Mouse (Mus musculus) heart, adult 18-20 months (tissue): ENCODE data around the gene Crisp3. TPM values are rescaled to one million over a fixed set of nuclear protein-coding genes. Genes with fewer than 3 reads are reported as not detected.
"Not testable (repeated sequence)": the region's sequence is repeated elsewhere in the genome, so short reads cannot be mapped to it uniquely, and the experiment has no call there.

ENCODE experiments used
- DNase-seq, 2 experiments: peaks; one replicate each; pipeline ENCODE4 v3.0.0; 2021 to 2022; ENCODE audit warnings: mixed read lengths in 1 of 2
- long read RNA-seq, 2 experiments: library from polyadenylated mRNA; stranded (forward); transcript quantifications; one replicate each; pipeline ENCODE4 v2.0.0; 2021
- total RNA-seq, 2 experiments: library from RNA; stranded (reverse); gene quantifications; 2 replicates each; pipeline ENCODE4 v1.2.3; 2021

Gene Crisp3
- not detected for total RNA-seq
- long read RNA-seq, experiment 1 = 0 reads
- long read RNA-seq, experiment 2 = 0 reads

DNA sequence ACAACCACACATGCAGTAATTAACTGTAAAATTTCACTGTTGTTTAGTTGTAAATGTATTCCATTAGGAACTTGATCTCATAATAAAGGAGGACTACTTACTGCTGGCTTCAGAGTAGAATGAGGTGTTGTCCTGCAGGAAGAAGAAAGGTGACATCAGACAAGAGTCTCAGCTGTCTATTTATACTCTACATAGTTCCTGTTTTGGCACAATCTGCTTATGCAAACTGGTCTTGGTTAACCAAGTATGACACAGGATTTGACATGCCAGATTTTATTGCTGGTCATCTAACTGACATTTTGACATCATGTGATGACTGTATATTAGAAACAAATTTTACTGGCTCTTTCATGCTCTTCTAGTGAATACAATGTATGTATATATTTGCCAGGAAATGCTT is at the start of gene Crisp3:
Gene Crisp3, minus strand, starts transcription at position 154 of the 400 bp plus-strand sequence.
- DNase-seq = no peak

GRCm38 (mm10) chr17:40285435-40285834 is 43.3 kb upstream of the Crisp3 start:
- DNase-seq = no peak

DNA sequence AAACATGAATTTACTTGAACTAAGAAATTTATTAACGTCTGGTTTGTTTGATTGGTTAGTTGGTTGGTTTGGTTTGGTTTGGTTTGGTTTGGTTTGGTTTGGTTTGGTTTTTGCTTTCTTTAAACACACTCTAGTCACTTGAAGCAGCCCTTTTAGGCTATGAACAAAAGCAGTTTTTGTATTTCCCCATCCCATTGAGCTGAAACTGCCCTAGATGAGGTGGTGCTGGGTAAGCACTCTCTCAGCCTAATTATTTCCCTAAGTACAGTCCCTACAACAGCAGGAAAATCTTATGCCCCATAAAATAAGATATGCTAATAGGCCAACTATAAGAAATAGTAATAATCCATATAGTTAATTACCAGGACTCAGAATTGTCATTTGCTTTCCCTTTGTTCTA is 33.4 kb upstream of the Crisp3 start:
- no peak for DNase-seq

- no peak for DNase-seq
Observed at GRCm38 (mm10) chr17:40274906-40275470, 32.9 kb upstream of the Crisp3 start.

DNA sequence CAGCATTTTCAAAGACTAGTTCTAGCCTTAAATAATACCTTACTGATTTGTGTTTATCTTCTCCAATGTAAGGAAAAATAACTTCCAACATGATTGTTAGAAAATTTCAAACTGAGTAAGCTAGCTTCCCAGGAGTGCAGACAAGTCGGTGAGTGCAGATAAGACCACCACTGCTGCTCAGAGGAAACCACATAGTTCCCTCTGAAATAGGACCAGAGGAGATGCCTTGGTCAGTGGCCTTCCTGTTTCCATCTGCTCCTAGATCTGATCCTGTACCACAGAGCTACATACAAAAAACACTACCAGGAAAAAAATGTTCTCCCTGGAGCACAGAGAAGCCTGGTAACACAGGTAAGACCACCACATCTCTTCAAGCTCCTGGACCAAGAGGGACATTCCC is 10.4 kb upstream of the Crisp3 start:
- no peak for DNase-seq

DNA sequence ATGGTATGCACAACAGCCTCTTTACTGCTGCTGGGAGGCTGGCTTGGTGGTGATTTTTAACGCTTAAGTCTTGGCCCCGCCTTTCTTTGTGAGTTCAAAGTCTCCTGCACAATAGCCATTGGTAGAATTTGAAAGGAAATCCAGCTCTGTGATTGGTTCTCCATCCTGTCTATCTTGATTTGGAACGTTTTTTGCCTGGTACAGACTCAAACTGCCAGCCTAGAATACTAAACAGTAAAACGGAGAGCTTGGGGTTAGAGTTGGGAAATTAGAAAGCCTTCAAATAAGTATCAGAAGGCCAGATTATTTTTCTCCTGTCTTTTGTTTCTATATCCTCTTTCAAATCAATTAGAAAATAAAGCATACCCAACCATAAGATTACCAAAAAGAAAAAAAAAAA is 33.5 kb downstream of the Crisp3 start, which contains the start of gene Pgk2:
Gene Pgk2, minus strand, starts transcription at position 101 of the 400 bp plus-strand sequence.
- DNase-seq = no peak

- DNase-seq = not testable (repeated sequence)
Observed at GRCm38 (mm10) chr17:40201803-40202202, 40.3 kb downstream of the Crisp3 start.

DNA sequence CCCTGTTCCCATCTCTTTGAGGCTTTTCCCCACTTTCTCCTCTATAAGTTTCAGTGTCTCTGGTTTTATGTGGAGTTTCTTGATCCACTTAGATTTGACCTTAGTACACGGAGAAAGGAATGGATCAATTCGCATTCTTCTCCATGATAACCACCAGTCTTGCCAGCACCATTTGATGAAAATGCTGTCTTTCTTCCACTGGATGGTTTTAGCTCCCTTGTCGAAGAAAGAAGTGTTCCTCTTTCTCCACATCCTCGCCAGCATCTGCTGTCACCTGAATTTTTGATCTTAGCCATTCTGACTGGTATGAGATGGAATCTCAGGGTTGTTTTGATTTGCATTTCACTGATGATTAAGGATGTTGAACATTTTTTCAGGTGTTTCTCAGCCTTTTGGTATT is 51.9 kb downstream of the Crisp3 start:
- DNase-seq = not testable (repeated sequence)

Other genes starting within 250 kb of the Crisp3 start
- gene AC192777.2, start 146.8 kb downstream of the Crisp3 start, total RNA-seq = not detected
- not detected for gene Pgk2, start 33.6 kb downstream of the Crisp3 start, total RNA-seq
- not detected for gene Crisp1, start 76.9 kb upstream of the Crisp3 start, total RNA-seq